Mouse (Mus musculus) Patski (cell line): ENCODE data around the gene Frrs1. TPM values are rescaled to one million over a fixed set of nuclear protein-coding genes. Genes with fewer than 3 reads are reported as not detected.
"Not testable (repeated sequence)": the region's sequence is repeated elsewhere in the genome, so short reads cannot be mapped to it uniquely, and the experiment has no call there.

Experiments
- ATAC-seq: fragments of 100-300 bp; one replicate; pipeline ENCODE4 v1.8.0; 2021
- CTCF ChIA-PET: fragments of 350-600 bp; sonication (Branson Sonifier 250); formaldehyde crosslinking; loops from one replicate; lab custom pipeline; 2022; ENCODE audit warnings: inconsistent platforms; lab: Charles Lee
- POLR2A ChIA-PET: fragments of 350-600 bp; sonication (Branson Sonifier 250); formaldehyde crosslinking; loops from one replicate; lab custom pipeline; 2022; ENCODE audit warnings: antibody characterized with exemption, inconsistent platforms; lab: Charles Lee
- DNase-seq: peaks from one replicate; pipeline ENCODE4 v3.0.0-alpha.2; 2011; ENCODE audit warnings: low read depth, low spot score
- H3K27me3 ChIP-seq: fragments of 371-371 bp; one replicate; pipeline ENCODE4 v1.5.1; 2021
- CTCF ChIP-seq: fragments of 100-300 bp; IDR thresholded peaks from one replicate; pipeline ENCODE4 v1.5.1; 2021
- in situ Hi-C: fragments of 300-500 bp; cut with MboI; formaldehyde crosslinking; loops from 3 replicates; pipeline ENCODE4 v1.11.1; 2018; ENCODE audit warnings: low pct_unique_long_range_greater_than_20kb, mixed read lengths
- polyA plus RNA-seq: library from polyadenylated mRNA; unstranded; gene quantifications from one replicate; pipeline ENCODE4 v1.2.3, GENCODE M21; 2021

The Frrs1 gene
- 40.5 TPM for polyA plus RNA-seq

DNA sequence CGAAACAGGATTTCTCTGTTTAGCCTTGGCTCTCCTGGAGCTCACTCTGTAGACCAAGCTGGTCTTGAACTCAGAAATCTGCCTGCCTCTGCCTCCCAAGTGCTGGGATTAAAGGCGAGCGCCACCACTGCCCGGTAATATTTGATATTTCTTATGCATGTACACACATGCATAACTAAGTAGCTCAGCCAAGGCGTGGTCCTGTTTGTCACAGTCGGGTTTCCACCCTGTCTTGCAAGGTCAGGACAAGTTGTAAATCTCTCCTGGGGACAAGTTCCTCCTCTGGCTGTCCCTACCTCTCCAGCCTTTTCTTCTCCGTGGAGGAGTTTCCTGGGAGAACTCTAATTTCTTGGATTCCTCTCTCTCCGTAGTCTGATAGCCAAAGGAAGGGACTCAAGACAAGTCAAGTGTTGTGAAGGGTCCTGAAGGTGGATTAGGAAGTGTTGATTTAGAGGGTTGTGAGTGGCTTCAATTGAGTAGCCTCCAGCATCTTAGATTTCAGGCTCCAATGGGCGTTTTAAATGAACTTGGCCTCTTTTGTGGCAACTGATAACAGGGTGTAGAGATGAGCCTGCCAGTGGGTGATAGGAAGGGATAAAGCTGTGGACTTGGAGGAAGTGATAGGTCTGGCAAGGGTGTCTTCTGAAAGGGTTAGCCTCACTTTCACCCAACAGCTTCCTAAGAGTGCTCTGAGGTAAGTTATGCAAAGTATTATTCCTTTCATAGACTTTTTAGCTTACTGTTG lies at the start of gene Frrs1:
Frrs1 (plus strand) TSS at position 524 of the 745 bp plus-strand sequence.
- POLR2A ChIA-PET: interaction anchor here (0.6 to 1.2 kb wide), 3 partner anchors 9 to 54 kb away, joined by 3 read pairs; no protein-coding TSS in a partner anchor
- in situ Hi-C loops: no loop called here
- TF ChIP-seq CTCF: no peak
- CTCF ChIA-PET: interaction anchor here (1.6 kb wide), 1 partner anchor 9 kb away, joined by 4 read pairs; no protein-coding TSS in a partner anchor
- H3K27me3 ChIP-seq: no peaks in the 10 kb centered on the region
- DNase-seq (no peak), ATAC-seq (no peak)

DNA sequence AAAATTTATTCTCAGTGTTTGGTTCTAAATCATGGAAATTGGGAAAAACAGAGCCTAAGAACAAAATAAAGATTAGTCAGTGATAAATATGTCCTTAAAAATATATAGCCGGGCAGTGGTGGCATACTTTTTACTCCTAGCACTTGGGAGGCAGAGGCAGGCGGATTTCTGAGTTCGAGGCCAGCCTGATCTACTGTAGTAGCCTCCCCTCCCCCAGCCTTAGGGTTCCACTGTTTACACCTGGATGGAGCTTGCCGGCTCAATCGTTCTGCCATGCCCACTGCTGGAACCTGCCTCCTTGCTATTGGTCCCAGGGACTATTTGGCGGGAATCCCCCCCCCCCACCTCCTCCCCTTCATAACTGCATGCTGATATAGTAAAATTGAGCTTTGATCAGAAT lies 48.9 kb upstream of the Frrs1 start:
- DNase-seq, POLR2A ChIA-PET, ATAC-seq, in situ Hi-C loops, H3K27me3 ChIP-seq: not testable (repeated sequence)
- CTCF ChIA-PET: interaction anchor here (0.9 to 1.5 kb wide), 2 partner anchors 19 to 25 kb away, joined by 3 read pairs; no protein-coding TSS in a partner anchor

DNA sequence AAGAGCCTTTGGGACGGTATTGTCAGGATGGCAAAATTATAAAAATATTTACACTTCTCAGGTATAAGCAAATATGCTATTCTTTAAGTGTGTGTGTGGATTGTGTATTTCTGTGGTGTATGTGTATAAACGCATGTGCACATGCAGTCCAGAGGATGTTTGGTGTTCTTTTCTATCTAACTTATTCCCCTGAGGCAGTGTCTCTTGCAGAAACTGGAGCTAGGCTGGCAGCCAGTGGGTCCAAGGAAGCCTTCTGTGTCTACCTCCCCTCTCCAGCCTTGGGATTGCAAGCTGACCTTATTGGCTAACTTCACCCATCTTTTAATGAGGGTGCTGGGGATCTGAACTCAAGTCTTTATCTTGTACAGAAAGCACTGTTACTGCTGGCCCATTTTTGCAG lies 46.3 kb upstream of the Frrs1 start:
- ATAC-seq (no peak), DNase-seq (no peak)
- no peaks in the 10 kb centered on the region for H3K27me3 ChIP-seq
- in situ Hi-C loops: no loop called here
- TF ChIP-seq CTCF: no peak
- CTCF ChIA-PET: interaction anchor here (0.6 to 3.6 kb wide), 4 partner anchors 12 to 23 kb away, joined by 3 to 20 read pairs (median 5); no protein-coding TSS in a partner anchor
- POLR2A ChIA-PET: no interaction called here

DNA sequence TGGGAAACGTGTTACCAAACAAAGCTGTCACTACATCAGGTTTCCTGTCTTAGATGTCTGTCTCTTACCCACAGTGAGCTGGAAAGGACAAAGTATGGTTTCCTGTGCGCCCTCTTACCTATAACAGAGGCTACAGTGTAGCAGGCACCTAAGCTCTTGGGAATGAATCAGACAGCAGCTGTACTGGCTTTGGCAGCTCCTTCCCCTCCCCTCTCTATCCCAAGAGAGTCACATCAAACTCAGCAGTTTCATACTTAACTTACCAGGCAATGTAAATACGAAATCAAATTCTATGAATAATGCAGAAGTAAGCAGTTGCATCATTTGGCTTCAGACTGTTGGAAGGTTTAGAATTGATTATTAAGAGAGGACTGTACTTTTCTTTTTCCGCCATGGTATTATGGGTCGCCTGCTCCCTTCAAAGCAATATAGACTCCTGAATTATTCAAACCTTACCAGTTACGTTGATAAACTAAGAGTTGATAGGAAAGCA lies 43.9 kb upstream of the Frrs1 start:
- in situ Hi-C loops: no loop called here
- CTCF ChIA-PET: interaction anchor here (0.9 to 3.6 kb wide), 5 partner anchors 9 to 29 kb away, joined by 3 to 20 read pairs (median 6); no protein-coding TSS in a partner anchor
- no peaks in the 10 kb centered on the region for H3K27me3 ChIP-seq
- ATAC-seq: no peak
- POLR2A ChIA-PET: no interaction called here
- TF ChIP-seq CTCF: no peak
- DNase-seq: no peak

DNA sequence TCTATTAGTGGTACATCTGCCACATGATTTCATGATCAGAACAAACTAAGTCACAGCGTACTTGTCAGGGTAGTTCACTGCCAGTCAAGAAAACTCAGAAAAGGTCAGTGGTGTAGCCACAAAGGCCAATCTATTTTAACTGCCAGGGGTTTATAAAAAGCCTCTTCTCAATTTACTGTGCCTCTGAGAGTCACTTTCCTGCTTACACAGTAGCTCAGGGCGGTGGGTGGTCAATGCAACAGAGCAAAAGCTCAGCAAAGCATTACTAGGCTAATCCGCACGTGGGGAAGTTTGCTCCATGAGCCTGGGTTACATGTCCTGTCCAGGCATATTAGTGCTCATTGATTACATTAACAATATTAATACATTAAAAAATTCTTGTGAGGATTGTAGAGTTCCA lies 43.3 kb upstream of the Frrs1 start:
- in situ Hi-C loops: no loop called here
- DNase-seq: no peak
- no peak for TF ChIP-seq CTCF
- ChIA-PET CTCF (interaction anchor here (0.9 to 3.6 kb wide), 3 partner anchors 9 to 20 kb away, joined by 6 to 20 read pairs (median 14); no protein-coding TSS in a partner anchor), POLR2A (no interaction called here)
- H3K27me3 ChIP-seq: no peaks in the 10 kb centered on the region
- ATAC-seq: no peak

DNA sequence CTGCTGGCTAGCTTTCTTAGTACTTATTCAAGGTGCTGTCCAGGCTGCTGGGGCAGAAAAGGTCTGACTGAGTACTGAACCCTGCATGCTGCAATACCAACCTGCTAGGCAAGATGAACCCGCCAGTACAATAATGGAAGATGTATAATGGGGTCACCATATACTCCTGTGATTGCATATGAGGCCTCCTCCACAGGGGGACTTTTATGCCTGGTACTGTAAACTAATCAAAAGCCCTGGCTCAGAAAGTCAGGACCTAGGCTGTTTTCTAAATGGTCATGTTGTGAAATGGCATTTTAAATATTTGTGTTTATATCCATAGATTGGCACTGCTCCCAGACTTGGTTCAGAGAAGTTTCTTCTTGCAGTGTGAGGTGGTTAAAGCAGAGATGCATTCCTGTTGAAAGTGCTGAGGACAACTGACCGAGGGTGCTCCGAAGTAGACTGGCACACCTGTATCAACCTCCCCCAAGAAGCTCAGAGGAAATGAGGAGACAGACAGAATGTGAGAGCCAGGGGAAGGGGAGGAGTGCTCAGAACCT lies 42.5 kb upstream of the Frrs1 start:
- TF ChIP-seq CTCF: no peak
- CTCF ChIA-PET: interaction anchor here (3.6 kb wide), 1 partner anchor 19 kb away, joined by 20 read pairs; no protein-coding TSS in a partner anchor
- H3K27me3 ChIP-seq: no peaks in the 10 kb centered on the region
- POLR2A ChIA-PET: no interaction called here
- ATAC-seq (no peak), DNase-seq (no peak)
- in situ Hi-C loops: no loop called here

DNA sequence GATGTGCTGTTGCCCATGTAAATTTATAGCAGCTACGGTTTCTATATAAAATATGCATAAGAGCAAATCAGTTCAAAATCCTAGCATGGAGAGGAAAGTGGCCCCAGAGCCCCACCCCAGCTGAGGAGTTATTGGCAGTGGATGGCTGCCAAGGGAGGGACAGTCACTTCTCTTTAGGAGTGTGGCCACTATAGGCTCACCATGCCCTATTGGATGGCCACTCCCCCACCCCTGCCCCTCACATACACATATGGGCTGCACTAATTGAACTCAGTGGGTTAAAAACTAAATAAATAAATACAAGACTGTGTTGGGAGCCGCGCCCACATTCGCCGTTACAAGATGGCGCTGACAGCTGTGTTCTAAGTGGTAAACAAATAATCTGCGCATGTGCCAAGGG lies 42.0 kb upstream of the Frrs1 start:
- TF ChIP-seq CTCF: no peak
- DNase-seq: no peak
- in situ Hi-C loops: no loop called here
- ChIA-PET POLR2A (no interaction called here), CTCF (no interaction called here)
- H3K27me3 ChIP-seq: no peaks in the 10 kb centered on the region
- ATAC-seq: no peak

DNA sequence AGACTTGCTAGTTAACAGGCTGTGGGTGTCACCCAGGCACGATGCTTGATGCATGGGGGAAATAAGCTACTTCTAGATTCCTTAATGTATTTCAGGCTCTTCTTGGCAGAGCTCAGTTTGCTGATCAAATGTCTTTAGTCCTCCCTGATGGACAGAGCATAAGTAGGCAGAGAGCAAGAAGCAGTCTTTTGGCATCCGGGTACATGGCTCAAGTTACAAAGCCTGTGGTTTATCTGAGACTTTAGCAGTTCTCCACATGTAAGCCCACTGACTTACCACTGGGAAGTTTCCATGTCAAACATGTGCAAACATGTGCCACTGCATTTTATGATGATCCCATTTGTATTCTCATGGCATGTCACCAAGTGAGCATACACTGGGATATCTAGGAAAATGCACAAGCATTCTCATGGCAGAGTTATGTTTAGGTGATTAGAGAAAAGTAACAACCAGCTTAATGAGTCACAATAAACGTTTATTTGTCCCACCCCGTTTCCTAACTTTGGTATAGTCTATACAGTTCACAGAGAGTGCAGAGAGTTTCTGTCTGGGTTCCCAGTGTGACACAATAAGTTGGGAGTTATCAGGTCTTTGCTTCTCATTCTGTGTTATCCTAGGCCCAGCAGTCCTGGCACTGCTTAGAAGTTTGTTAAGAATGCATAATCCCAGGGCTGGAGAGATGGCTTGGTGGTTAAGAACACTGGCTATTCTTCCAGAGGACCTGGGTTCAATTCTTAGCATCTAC lies 32.6 kb upstream of the Frrs1 start:
- ATAC-seq (no peak), DNase-seq (no peak)
- in situ Hi-C loops: no loop called here
- H3K27me3 ChIP-seq: no peaks in the 10 kb centered on the region
- TF ChIP-seq CTCF: no peak
- POLR2A ChIA-PET: no interaction called here
- CTCF ChIA-PET: interaction anchor here (2.2 to 2.5 kb wide), 2 partner anchors 9 to 12 kb away, joined by 8 to 14 read pairs; no protein-coding TSS in a partner anchor

DNA sequence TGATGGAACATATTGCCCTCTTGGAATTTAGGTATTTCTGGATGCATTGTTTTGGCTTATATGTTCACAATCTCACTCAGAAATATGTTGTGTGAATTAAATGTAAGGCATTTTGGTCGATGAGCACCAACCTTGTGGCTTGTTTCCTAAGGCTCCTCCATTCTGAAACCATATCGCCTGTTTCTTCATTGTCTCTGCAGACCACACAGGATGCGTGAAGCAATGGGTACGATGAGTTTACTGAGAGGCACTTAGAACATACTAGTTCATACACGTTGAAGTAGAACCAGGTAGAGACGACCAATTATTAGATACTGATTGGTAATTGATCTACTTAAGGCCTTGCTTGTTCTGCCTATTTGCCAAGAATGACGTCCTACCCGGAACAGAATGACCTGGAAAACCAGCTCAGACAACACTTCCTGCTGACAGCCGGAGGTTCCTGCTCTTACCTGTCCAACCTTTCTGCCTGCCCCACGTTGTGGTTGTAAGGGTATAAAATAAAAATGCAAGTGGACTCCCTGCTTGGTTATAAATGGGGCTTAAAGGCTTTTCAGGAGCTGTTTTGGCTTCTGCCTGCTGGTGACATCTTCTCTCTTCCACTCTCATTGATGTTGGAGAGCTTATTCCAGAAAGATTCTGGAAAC lies 29.9 kb upstream of the Frrs1 start:
- TF ChIP-seq CTCF: no peak
- no peak for DNase-seq
- ATAC-seq: no peak
- in situ Hi-C loops: no loop called here
- POLR2A ChIA-PET: no interaction called here
- no peaks in the 10 kb centered on the region for H3K27me3 ChIP-seq
- CTCF ChIA-PET: interaction anchor here (0.9 to 1.5 kb wide), 6 partner anchors 18 to 58 kb away, joined by 3 to 4 read pairs (median 3); no protein-coding TSS in a partner anchor

DNA sequence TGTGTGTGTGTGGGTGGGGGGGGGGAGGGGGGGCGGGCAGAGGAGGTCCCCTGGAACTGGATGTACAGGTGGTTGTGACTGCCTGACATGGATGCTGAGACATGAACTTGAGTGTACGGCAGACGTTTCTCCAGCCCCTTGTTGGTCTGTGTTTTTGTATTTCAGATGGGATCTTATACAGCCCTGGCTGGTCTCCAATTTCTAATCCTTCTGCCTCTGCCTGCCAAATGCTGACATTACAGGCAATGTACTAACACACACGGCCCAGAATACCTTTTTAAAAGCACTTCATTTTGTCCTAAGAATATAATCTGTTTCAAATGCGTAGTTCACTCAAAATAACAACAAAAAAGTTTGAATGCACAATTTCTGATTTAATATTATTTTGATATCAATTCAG lies 27.9 kb upstream of the Frrs1 start:
- ATAC-seq: no peak
- no peaks in the 10 kb centered on the region for H3K27me3 ChIP-seq
- POLR2A ChIA-PET: no interaction called here
- TF ChIP-seq CTCF: no peak
- DNase-seq: no peak
- in situ Hi-C loops: loop anchor here (10.0 kb wide), 2 partner anchors 237 to 497 kb away; partner anchors contain the start of gene Sass6
- CTCF ChIA-PET: no interaction called here
